ENCODE assay signal across 19 mouse cellular contexts in genomic region chr3:81564757-81565063, GRCm38 (mm10).
A peak's percentile ranks its signal among the peaks of the same experiment; 100 is the strongest.
DNase-seq lines count a peak whose midpoint lies in the region; ATAC-seq and TF ChIP-seq lines count a peak whose summit lies in the region.
"Had no signal": no experiment of that assay in that cellular context is flagged by ENCODE, and none has a peak within 500 bp of the region (broad histone marks: within the 10 kb centered on the region; RNA-seq: fewer than 3 reads in every experiment).

No protein-coding gene starts in this region.

- no peak for TF ChIP-seq EP300 in stomach, postnatal 0 days (optimal IDR thresholded peaks at IDR 0.05)

- peak; percentile 72; the same call in 1 of the 2 replicates for ATAC-seq in intestine, embryonic 14.5 days (replicated peaks; ENCODE audit: low FRiP score, low TSS enrichment, low read depth)
- ATAC-seq in intestine, postnatal 0 days: no peak
- peak; percentile 92 for ATAC-seq in stomach, embryonic 14.5 days (ENCODE audit: insufficient number of reproducible peaks, insufficient read depth, low FRiP score, low read depth)
- no peak for ATAC-seq in stomach, postnatal 0 days (ENCODE audit: low FRiP score, low TSS enrichment)
- ATAC-seq in stomach, embryonic 15.5 days (ENCODE audit: insufficient read depth, low FRiP score, low read depth): peak; percentile 92
- no peak for ATAC-seq in forebrain, embryonic 16.5 days
- ATAC-seq: forebrain, embryonic 14.5 days; forebrain, postnatal 0 days had no signal

- H3K36me3 ChIP-seq in intestine, embryonic 14.5 days (ENCODE audit: control insufficient read depth, insufficient read depth, low read length): no peaks in the 10 kb centered on the region
- no peaks in the 10 kb centered on the region for H3K36me3 ChIP-seq in intestine, postnatal 0 days (ENCODE audit: control insufficient read depth, insufficient read depth)
- H3K36me3 ChIP-seq in stomach, embryonic 14.5 days (ENCODE audit: control insufficient read depth, insufficient read depth, low read length): no peaks in the 10 kb centered on the region
- H3K36me3 ChIP-seq in stomach, postnatal 0 days (ENCODE audit: control insufficient read depth, insufficient read depth, low read length): no peaks in the 10 kb centered on the region
- no peaks in the 10 kb centered on the region for H3K36me3 ChIP-seq in stomach, embryonic 15.5 days
- no peaks in the 10 kb centered on the region for H3K36me3 ChIP-seq in forebrain, embryonic 16.5 days (ENCODE audit: control insufficient read depth, insufficient read depth)
- H3K36me3 ChIP-seq: embryonic facial prominence, embryonic 13.5 days; embryonic facial prominence, embryonic 15.5 days; forebrain, embryonic 10.5 days; forebrain, embryonic 12.5 days had no signal

- no peaks in the 10 kb centered on the region for H3K9me3 ChIP-seq in intestine, embryonic 14.5 days (ENCODE audit: control insufficient read depth, low read length)
- H3K9me3 ChIP-seq in intestine, postnatal 0 days (ENCODE audit: control insufficient read depth): no peaks in the 10 kb centered on the region
- H3K9me3 ChIP-seq in stomach, embryonic 14.5 days (ENCODE audit: control insufficient read depth, low read depth, low read length): no peaks in the 10 kb centered on the region
- H3K9me3 ChIP-seq in stomach, postnatal 0 days (ENCODE audit: control insufficient read depth, low read length): no peaks in the 10 kb centered on the region
- H3K9me3 ChIP-seq in stomach, embryonic 15.5 days: no peaks in the 10 kb centered on the region
- H3K9me3 ChIP-seq in forebrain, embryonic 16.5 days (ENCODE audit: control insufficient read depth, low read length): no peaks in the 10 kb centered on the region
- H3K9me3 ChIP-seq: embryonic facial prominence, embryonic 13.5 days; embryonic facial prominence, embryonic 15.5 days; forebrain, embryonic 10.5 days; forebrain, embryonic 12.5 days had no signal

- 59% methylated on average over 1 of the region's 1 CpGs for WGBS in intestine, embryonic 14.5 days
- 29% methylated on average over 1 of the region's 1 CpGs for WGBS in intestine, postnatal 0 days
- WGBS in stomach, embryonic 14.5 days: 55% methylated on average over 1 of the region's 1 CpGs
- 45% methylated on average over 1 of the region's 1 CpGs for WGBS in stomach, postnatal 0 days
- 67% methylated on average over 1 of the region's 1 CpGs for WGBS in stomach, embryonic 15.5 days
- WGBS in forebrain, embryonic 16.5 days: 39% methylated on average over 1 of the region's 1 CpGs

- no peak overlapping the region for H3K4me2 ChIP-seq in intestine, embryonic 14.5 days (ENCODE audit: low read length)
- no peak overlapping the region for H3K4me2 ChIP-seq in intestine, postnatal 0 days (replicated peaks; ENCODE audit: low read depth)
- H3K4me2 ChIP-seq in stomach, embryonic 14.5 days (replicated peaks; ENCODE audit: low read depth, low read length): no peak overlapping the region
- H3K4me2 ChIP-seq in stomach, postnatal 0 days (replicated peaks; ENCODE audit: low read depth): no peak overlapping the region
- no peak overlapping the region for H3K4me2 ChIP-seq in stomach, embryonic 15.5 days
- H3K4me2 ChIP-seq in forebrain, embryonic 16.5 days (ENCODE audit: low read length): no peak overlapping the region
- H3K4me2 ChIP-seq: embryonic facial prominence, embryonic 13.5 days; embryonic facial prominence, embryonic 15.5 days; forebrain, embryonic 12.5 days had no signal

- no peaks in the 10 kb centered on the region for H3K27me3 ChIP-seq in intestine, embryonic 14.5 days (replicated peaks; ENCODE audit: control insufficient read depth, insufficient read depth, low read length)
- no peaks in the 10 kb centered on the region for H3K27me3 ChIP-seq in intestine, postnatal 0 days (replicated peaks; ENCODE audit: control insufficient read depth, insufficient read depth, low read length)
- no peaks in the 10 kb centered on the region for H3K27me3 ChIP-seq in stomach, embryonic 14.5 days (ENCODE audit: control insufficient read depth, insufficient read depth, low read length)
- H3K27me3 ChIP-seq in stomach, postnatal 0 days (ENCODE audit: control insufficient read depth, insufficient read depth, low read length): no peaks in the 10 kb centered on the region
- H3K27me3 ChIP-seq in stomach, embryonic 15.5 days (replicated peaks): no peaks in the 10 kb centered on the region
- no peaks in the 10 kb centered on the region for H3K27me3 ChIP-seq in forebrain, embryonic 16.5 days (replicated peaks; ENCODE audit: control insufficient read depth, insufficient read depth, low read length)
- H3K27me3 ChIP-seq: embryonic facial prominence, embryonic 13.5 days; embryonic facial prominence, embryonic 15.5 days; forebrain, embryonic 12.5 days had no signal

- H3K27ac ChIP-seq in intestine, embryonic 14.5 days (ENCODE audit: low read depth): no peak overlapping the region
- no peak overlapping the region for H3K27ac ChIP-seq in intestine, postnatal 0 days (ENCODE audit: low read depth, low read length)
- no peak overlapping the region for H3K27ac ChIP-seq in stomach, embryonic 14.5 days (ENCODE audit: low read length)
- no peak overlapping the region for H3K27ac ChIP-seq in stomach, postnatal 0 days (replicated peaks)
- H3K27ac ChIP-seq in stomach, embryonic 15.5 days: no peak overlapping the region
- H3K27ac ChIP-seq in forebrain, embryonic 16.5 days (ENCODE audit: low read length): no peak overlapping the region
- H3K27ac ChIP-seq: embryonic facial prominence, embryonic 13.5 days; embryonic facial prominence, embryonic 15.5 days; forebrain, embryonic 10.5 days; forebrain, embryonic 12.5 days had no signal

- no peaks in the 10 kb centered on the region for H3K4me1 ChIP-seq in intestine, embryonic 14.5 days (replicated peaks; ENCODE audit: control insufficient read depth, insufficient read depth, low read length)
- H3K4me1 ChIP-seq in intestine, postnatal 0 days (replicated peaks; ENCODE audit: control insufficient read depth, insufficient read depth, low read length): no peaks in the 10 kb centered on the region
- H3K4me1 ChIP-seq in stomach, embryonic 14.5 days (ENCODE audit: control insufficient read depth, insufficient read depth, low read length): no peaks in the 10 kb centered on the region
- H3K4me1 ChIP-seq in stomach, postnatal 0 days (replicated peaks; ENCODE audit: control insufficient read depth, insufficient read depth): no peaks in the 10 kb centered on the region
- H3K4me1 ChIP-seq in stomach, embryonic 15.5 days: no peaks in the 10 kb centered on the region
- H3K4me1 ChIP-seq in forebrain, embryonic 16.5 days (replicated peaks; ENCODE audit: control insufficient read depth, insufficient read depth, low read length): no peaks in the 10 kb centered on the region
- H3K4me1 ChIP-seq: embryonic facial prominence, embryonic 13.5 days; embryonic facial prominence, embryonic 15.5 days; forebrain, embryonic 10.5 days; forebrain, embryonic 12.5 days had no signal

- no peak for DNase-seq in intestine, embryonic 14.5 days (ENCODE audit: low spot score)
- no peak for DNase-seq in stomach, postnatal 0 days (ENCODE audit: low spot score)
- no peak for DNase-seq in embryo, embryonic 10.5 days (ENCODE audit: low spot score)
- DNase-seq: cerebellum, adult 11-12 months; cerebellum, adult 2 months; cerebellum, adult 9-10 months; cerebellum, postnatal 25 days; embryo, embryonic 11 days; forebrain, postnatal 0 days had no signal

- no peak overlapping the region for H3K9ac ChIP-seq in intestine, embryonic 14.5 days (ENCODE audit: low read length)
- no peak overlapping the region for H3K9ac ChIP-seq in intestine, postnatal 0 days (ENCODE audit: low read depth, low read length)
- no peak overlapping the region for H3K9ac ChIP-seq in stomach, embryonic 14.5 days (replicated peaks; ENCODE audit: low read depth, low read length)
- no peak overlapping the region for H3K9ac ChIP-seq in stomach, postnatal 0 days (ENCODE audit: low read length)
- H3K9ac ChIP-seq in stomach, embryonic 15.5 days: no peak overlapping the region
- no peak overlapping the region for H3K9ac ChIP-seq in forebrain, embryonic 16.5 days (replicated peaks; ENCODE audit: low read depth, low read length)
- H3K9ac ChIP-seq: embryonic facial prominence, embryonic 13.5 days; embryonic facial prominence, embryonic 15.5 days; forebrain, embryonic 12.5 days; forebrain, postnatal 0 days had no signal

- H3K4me3 ChIP-seq in intestine, embryonic 14.5 days (ENCODE audit: low read depth, low read length): no peak overlapping the region
- H3K4me3 ChIP-seq in intestine, postnatal 0 days (ENCODE audit: low read depth, low read length): no peak overlapping the region
- H3K4me3 ChIP-seq in stomach, embryonic 14.5 days (ENCODE audit: low read depth, low read length): no peak overlapping the region
- H3K4me3 ChIP-seq in stomach, postnatal 0 days (ENCODE audit: low read depth, low read length): no peak overlapping the region
- no peak overlapping the region for H3K4me3 ChIP-seq in stomach, embryonic 15.5 days (replicated peaks)
- no peak overlapping the region for H3K4me3 ChIP-seq in forebrain, embryonic 16.5 days (replicated peaks; ENCODE audit: low read length)
- H3K4me3 ChIP-seq: embryonic facial prominence, embryonic 13.5 days; embryonic facial prominence, embryonic 15.5 days; erythroblast, embryonic 14.5 days; forebrain, embryonic 10.5 days; forebrain, embryonic 12.5 days had no signal

- no peak for TF ChIP-seq CTCF in intestine, postnatal 0 days (IDR thresholded peaks at IDR 0.05; ENCODE audit: low read depth)
- TF ChIP-seq CTCF in stomach, postnatal 0 days (IDR thresholded peaks at IDR 0.05; ENCODE audit: low read depth): no peak

Comparison
In these comparisons a context has a peak if more than half of its experiments do, and no peak if none do; other contexts are left out.
1. ATAC-seq: peak in intestine, embryonic 14.5 days (single experiment), stomach, embryonic 14.5 days (single experiment) and stomach, embryonic 15.5 days (single experiment); none in intestine, postnatal 0 days (single experiment), stomach, postnatal 0 days (single experiment) and forebrain, embryonic 16.5 days (single experiment).